Mouse (Mus musculus) liver, adult (tissue): ENCODE measurements around the gene Phf19.

Source experiments
- GATA4 ChIP-seq: IDR thresholded peaks from 2 replicates; pipeline ENCODE4 v1.6.1; 2014; ENCODE audit warnings: mild to moderate bottlenecking, low read length; ENCODE audit not compliant: insufficient replicate concordance

Phf19 gene

DNA sequence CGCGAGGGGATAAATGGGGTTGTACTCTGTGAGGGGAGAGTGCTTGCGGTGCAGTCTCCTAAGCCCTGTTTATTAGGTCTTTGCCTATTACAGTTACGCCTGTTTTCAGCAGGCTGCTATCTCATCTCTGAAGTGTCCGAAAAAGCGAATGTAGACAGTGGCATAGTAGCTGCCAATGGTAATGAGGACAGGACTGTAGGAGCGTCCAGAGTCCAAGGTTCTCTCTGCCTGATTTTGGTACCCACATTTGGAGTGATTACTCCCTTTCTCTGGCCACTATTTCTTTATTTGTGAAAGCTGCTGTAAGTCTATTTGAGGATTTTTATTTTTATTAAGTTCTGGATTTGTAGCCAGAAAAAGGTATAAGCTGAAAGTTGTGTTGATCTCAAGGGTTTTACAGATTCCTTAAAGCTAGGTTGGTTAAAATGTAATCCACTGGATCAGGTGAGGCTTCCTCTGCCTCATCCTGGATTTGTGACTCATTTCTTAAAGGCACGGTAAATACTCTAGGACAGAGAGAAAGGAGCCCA, 38.9 kb downstream of the Phf19 start, which contains the start of gene Psmd5:
Psmd5 (minus strand) TSS at position 153 of the 530 bp plus-strand sequence.
- no peak for TF ChIP-seq GATA4

GRCm38 (mm10) chr2:34874271-34874670, 39.6 kb downstream of the Phf19 start, which contains the start of gene Cutal:
Gene Cutal, plus strand, starts transcription at chr2:34874396.
- no peak for TF ChIP-seq GATA4

GRCm38 (mm10) chr2:34870520-34871474, 43.0 kb downstream of the Phf19 start:
- TF ChIP-seq GATA4, result peak; percentile 5; the same call in 1 of the 2 replicates

DNA sequence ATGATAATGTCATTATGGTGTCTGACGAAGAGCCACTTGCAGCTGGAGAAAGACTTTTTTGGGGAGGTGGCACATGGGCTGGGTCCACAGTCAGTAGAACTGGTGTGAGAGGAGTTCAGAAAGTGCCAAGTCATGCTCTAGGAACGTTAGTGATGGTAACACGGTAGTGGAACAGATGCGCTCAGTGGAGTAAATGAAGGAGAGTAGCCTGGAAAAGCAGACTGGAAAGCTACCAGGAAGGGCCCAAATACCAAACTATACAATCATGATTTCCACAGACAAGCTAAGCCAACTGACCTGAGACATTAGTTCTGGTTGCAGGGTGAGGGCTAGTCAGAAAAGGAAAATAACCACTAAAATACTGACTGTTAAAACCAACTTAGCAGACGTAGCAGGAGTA, 44.1 kb downstream of the Phf19 start:
- TF ChIP-seq GATA4, result no peak

- TF ChIP-seq GATA4, result no peak
Observed at GRCm38 (mm10) chr2:34857728-34858127, 56.1 kb downstream of the Phf19 start.

- no peak for TF ChIP-seq GATA4
Observed at GRCm38 (mm10) chr2:34855265-34855664, 58.6 kb downstream of the Phf19 start.

GRCm38 (mm10) chr2:34847702-34848101, 66.1 kb downstream of the Phf19 start:
- no peak for TF ChIP-seq GATA4
